ENCODE assay signal across 17 mouse cellular contexts in the genomic region with DNA sequence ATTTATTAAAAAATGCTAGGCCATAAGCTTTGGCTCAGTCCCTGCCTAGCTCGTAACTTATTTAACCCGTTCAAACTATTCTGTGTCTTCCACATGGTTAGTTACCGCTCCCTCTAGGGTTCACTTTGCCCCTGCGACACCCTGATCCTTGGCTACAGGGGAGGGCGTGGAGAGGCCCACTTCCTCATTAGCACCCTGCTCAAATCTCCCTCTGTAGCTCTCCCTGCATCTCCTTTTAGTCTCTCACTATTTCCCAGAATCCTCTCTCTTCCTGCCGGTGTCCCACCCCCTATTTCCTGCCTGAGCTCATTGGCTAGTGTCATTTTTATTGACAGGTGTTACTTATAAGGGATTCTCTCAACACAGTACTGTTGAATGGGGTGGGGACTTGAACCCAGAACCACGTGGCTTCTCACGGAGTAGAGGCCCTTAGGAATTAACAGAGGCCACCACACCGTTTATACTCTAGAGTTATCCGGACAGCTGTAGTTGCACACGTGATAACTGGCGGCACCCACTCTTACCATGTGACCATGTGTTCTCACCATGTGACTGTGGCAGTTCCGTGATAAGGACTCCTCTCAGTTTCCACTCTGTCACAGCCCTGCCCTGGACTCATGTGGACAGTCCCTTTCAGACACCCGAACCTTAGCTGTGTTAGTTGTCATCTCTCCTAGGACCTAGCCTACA. TPM values are rescaled to one million over a fixed set of nuclear protein-coding genes. Genes with fewer than 3 reads are reported as not detected.
DNase-seq lines count a peak whose midpoint lies in the region; ATAC-seq and TF ChIP-seq lines count a peak whose summit lies in the region.
"Had no signal": no experiment of that assay in that cellular context is flagged by ENCODE, and none has a peak within 500 bp of the region (broad histone marks: within the 10 kb centered on the region; RNA-seq: fewer than 3 reads in every experiment).

No protein-coding gene starts in this region.

- peaks cover 14% of the 10 kb centered on the region for H3K36me3 ChIP-seq in kidney, adult 2 months (ENCODE audit: control insufficient read depth, insufficient read depth, low read length)
- peaks cover 84% of the 10 kb centered on the region for H3K36me3 ChIP-seq in kidney, embryonic 14.5 days (ENCODE audit: control insufficient read depth, insufficient read depth, low read length)
- no peaks in the 10 kb centered on the region for H3K36me3 ChIP-seq in CH12.LX (replicated peaks in 1 of 2; ENCODE audit: control insufficient read depth in 1 of 2, insufficient read depth in 1 of 2, low read length in 1 of 2)

- no peaks in the 10 kb centered on the region for H3K27me3 ChIP-seq in cerebellum, adult 2 months (ENCODE audit: control insufficient read depth, insufficient read depth, low read length)
- no peaks in the 10 kb centered on the region for H3K27me3 ChIP-seq in kidney, adult 2 months (replicated peaks; ENCODE audit: control insufficient read depth, insufficient read depth, low read length)
- H3K27me3 ChIP-seq in kidney, embryonic 14.5 days (ENCODE audit: control insufficient read depth, insufficient read depth, low read length): no peaks in the 10 kb centered on the region
- H3K27me3 ChIP-seq in CH12.LX (replicated peaks): no peaks in the 10 kb centered on the region
- H3K27me3 ChIP-seq: embryonic facial prominence, embryonic 15.5 days; limb, embryonic 13.5 days; midbrain, embryonic 15.5 days; Patski had no signal

- no peak overlapping the region for H3K4me3 ChIP-seq in cerebellum, adult 2 months (replicated peaks; ENCODE audit: insufficient read depth, low read depth, low read length)
- no peak overlapping the region for H3K4me3 ChIP-seq in kidney, adult 2 months (ENCODE audit: insufficient read depth, low read depth, low read length)
- no peak overlapping the region for H3K4me3 ChIP-seq in kidney, embryonic 14.5 days (ENCODE audit: low read length)
- no peak overlapping the region for H3K4me3 ChIP-seq in CH12.LX (replicated peaks in 1 of 3; ENCODE audit: low read depth in 2 of 3, low read length in 2 of 3, poor library complexity in 1 of 3)
- H3K4me3 ChIP-seq: embryonic facial prominence, embryonic 15.5 days; hindbrain, embryonic 12.5 days; limb, embryonic 13.5 days; midbrain, embryonic 15.5 days had no signal

- WGBS in cerebellum, adult 2 months: 54% methylated on average over 14 of the region's 14 CpGs
- WGBS in kidney, adult 2 months: 36% methylated on average over 14 of the region's 14 CpGs
- WGBS in kidney, embryonic 14.5 days: 85% methylated on average over 14 of the region's 14 CpGs

- no peak for TF ChIP-seq RAD21 in CH12.LX (IDR thresholded peaks at IDR 0.05; ENCODE audit: low read depth, low read length)

- H3K9ac ChIP-seq in kidney, embryonic 14.5 days (ENCODE audit: low read depth, low read length): no peak overlapping the region
- H3K9ac ChIP-seq in CH12.LX (ENCODE audit: insufficient read depth, low read depth): no peak overlapping the region
- H3K9ac ChIP-seq: embryonic facial prominence, embryonic 15.5 days; hindbrain, embryonic 12.5 days; limb, embryonic 13.5 days; midbrain, embryonic 15.5 days had no signal

- H3K9me3 ChIP-seq in kidney, embryonic 14.5 days (ENCODE audit: control insufficient read depth, low read length): no peaks in the 10 kb centered on the region
- H3K9me3 ChIP-seq in CH12.LX (replicated peaks; ENCODE audit: low read length): no peaks in the 10 kb centered on the region
- H3K9me3 ChIP-seq: embryonic facial prominence, embryonic 15.5 days; hindbrain, embryonic 12.5 days; limb, embryonic 13.5 days; midbrain, embryonic 15.5 days had no signal

- TF ChIP-seq POLR2A in cerebellum, adult 2 months (IDR thresholded peaks at IDR 0.05; ENCODE audit: borderline replicate concordance, insufficient read depth, low read length): no peak
- TF ChIP-seq POLR2A in kidney, adult 2 months (IDR thresholded peaks at IDR 0.05; ENCODE audit: low read depth, low read length): no peak
- TF ChIP-seq POLR2A in CH12.LX (IDR thresholded peaks at IDR 0.05; ENCODE audit: low read depth, low read length): no peak

- TF ChIP-seq CTCF in cerebellum, adult 2 months (IDR thresholded peaks at IDR 0.05; ENCODE audit: borderline replicate concordance, insufficient read depth, low read depth, low read length): no peak
- no peak for TF ChIP-seq CTCF in kidney, adult 2 months (conservative IDR thresholded peaks at IDR 0.05; ENCODE audit: insufficient read depth, insufficient read length, low read depth, low read length)
- TF ChIP-seq CTCF in CH12.LX (conservative IDR thresholded peaks at IDR 0.05 in 1 of 2, IDR thresholded peaks at IDR 0.05 in 1 of 2; ENCODE audit: low read depth in 2 of 2, low read length in 2 of 2): no peak

- H3K4me1 ChIP-seq in cerebellum, adult 2 months (ENCODE audit: control insufficient read depth, insufficient read depth, low read length): peaks cover 59% of the 10 kb centered on the region
- peaks cover 75% of the 10 kb centered on the region for H3K4me1 ChIP-seq in kidney, adult 2 months (ENCODE audit: control insufficient read depth, insufficient read depth, low read length)
- 0 out of 2 replicates have a peak, but pooled peaks cover 4% of the 10 kb centered on the region for H3K4me1 ChIP-seq in kidney, embryonic 14.5 days (ENCODE audit: control insufficient read depth, insufficient read depth, low read length)
- peaks cover 3 to 10% of the 10 kb centered on the region in 2 experiments; a peak in 3 of 4 replicates for H3K4me1 ChIP-seq in CH12.LX (ENCODE audit: control insufficient read depth in 1 of 2, insufficient read depth in 2 of 2)
- H3K4me1 ChIP-seq: limb, embryonic 13.5 days had no signal

- no peaks in the 10 kb centered on the region for H3K79me2 ChIP-seq in CH12.LX (replicated peaks; ENCODE audit: control insufficient read depth, extremely low read depth, insufficient read depth, poor library complexity, severe bottlenecking)

- in situ Hi-C loops in CH12.LX (cut with MboI; ENCODE audit: low pct_ligation_motif_present, low pct_unique_long_range_greater_than_20kb, low sequenced_read_pairs): no loop called here

- H3K4me2 ChIP-seq in kidney, embryonic 14.5 days (replicated peaks; ENCODE audit: low read depth, low read length): no peak overlapping the region
- no peak overlapping the region for H3K4me2 ChIP-seq in CH12.LX (ENCODE audit: insufficient read depth, low read depth, poor library complexity, severe bottlenecking)
- H3K4me2 ChIP-seq: embryonic facial prominence, embryonic 15.5 days; hindbrain, embryonic 12.5 days; limb, embryonic 13.5 days; midbrain, embryonic 15.5 days had no signal

- no peak for ATAC-seq in kidney, embryonic 14.5 days (ENCODE audit: low FRiP score, low TSS enrichment)
- ATAC-seq in granulocyte monocyte progenitor cell, adult 5-6 weeks (replicated peaks; ENCODE audit: poor library complexity, severe bottlenecking): peak; percentile 51
- ATAC-seq: midbrain, embryonic 15.5 days; Patski had no signal

- no peak for TF ChIP-seq EP300 in CH12.LX (IDR thresholded peaks at IDR 0.05; ENCODE audit: low read length)

- dilution Hi-C loops in CH12.LX (cut with MboI; ENCODE audit: extremely low pct_ligation_motif_present, extremely low pct_unique_long_range_greater_than_20kb, low sequenced_read_pairs): no loop called here

- peak in 1 of 2 experiments; percentile 27 for DNase-seq in cerebellum, adult 2 months
- no peak for DNase-seq in cerebellum, adult 18-20 months
- DNase-seq in kidney, adult 2 months: peak; percentile 79
- DNase-seq in CH12.LX (ENCODE audit: extremely low read depth): peak; percentile 23
- DNase-seq in spleen, postnatal 14 days (ENCODE audit: low spot score in 2 of 2): no peak
- no peak for DNase-seq in liver
- DNase-seq: adrenal gland, adult 8-10 months; lung, postnatal 14 days; right cerebral cortex, postnatal 4 days had no signal

- peak overlapping the region; percentile 90 for H3K27ac ChIP-seq in cerebellum, adult 2 months (ENCODE audit: insufficient read depth, low read length)
- peak overlapping the region; percentile 33 for H3K27ac ChIP-seq in kidney, adult 2 months (ENCODE audit: insufficient read depth, low read depth, low read length)
- H3K27ac ChIP-seq in kidney, embryonic 14.5 days (ENCODE audit: low read depth, low read length): no peak overlapping the region
- H3K27ac ChIP-seq in CH12.LX (ENCODE audit: insufficient read depth, low read depth): no peak overlapping the region
- H3K27ac ChIP-seq: embryonic facial prominence, embryonic 15.5 days; hindbrain, embryonic 12.5 days; limb, embryonic 13.5 days had no signal

TF ChIP-seq in CH12.LX, 34 proteins besides CTCF, POLR2A, EP300 and RAD21:
- TF ChIP-seq MYC (IDR thresholded peaks at IDR 0.05; ENCODE audit: low read depth, low read length) (no peak), ELF1 (IDR thresholded peaks at IDR 0.05; ENCODE audit: low read depth, low read length) (peak; percentile 15; the same call in 1 of the 2 replicates), ZC3H11A (IDR thresholded peaks at IDR 0.05; ENCODE audit: low read depth, low read length) (no peak), HCFC1 (IDR thresholded peaks at IDR 0.05; ENCODE audit: low read depth, low read length) (0 out of 2 replicates have a peak, but pooled peaks have one; percentile 21)
TF ChIP-seq in CH12.LX: peak in this region for 2.

RNA-seq across cellular contexts. Expression of a gene that starts 36.3 kb away (rescaled TPM):
- 1.1 and 1.5 TPM in 2 replicates for polyA plus RNA-seq in cerebellum, adult 2 months (2012; rRNA removed)
- 31.3 and 32.5 TPM in 2 replicates for polyA plus RNA-seq in kidney, adult 2 months (2012; rRNA removed)
- polyA plus RNA-seq in kidney, embryonic 14.5 days (2014; fragmentation: Nextera tagmentation; extraction: Ambion mirVana): 1.7 and 2.3 TPM in 2 replicates
- total RNA-seq in CH12.LX (2012; rRNA removed) (not detected in 2 replicates), CH12.LX (2014; rRNA removed) (not detected in 2 replicates)
- polyA plus RNA-seq in CH12.LX (2012; ENCODE audit: insufficient read length, low read depth): not detected in 2 replicates
- total RNA-seq in granulocyte monocyte progenitor cell, adult 5-6 weeks (2014; fragmentation: Nextera tagmentation): not detected in 2 replicates
- total RNA-seq in granulocyte monocyte progenitor cell, adult 5-6 weeks (2017): not detected in 2 replicates
- total RNA-seq: neutrophil, adult 5-6 weeks had no signal

Comparison
In these comparisons a context has a peak if more than half of its experiments do, and no peak if none do; other contexts are left out.
1. H3K27ac ChIP-seq: peak in cerebellum, adult 2 months (single experiment) and kidney, adult 2 months (single experiment); none in kidney, embryonic 14.5 days (single experiment) and CH12.LX (single experiment).
2. DNase-seq: peak in kidney, adult 2 months (single experiment) and CH12.LX (single experiment); none in cerebellum, adult 18-20 months (0 of 2), spleen, postnatal 14 days (0 of 2) and liver (single experiment).